Mouse (Mus musculus): Measurements from ENCODE around the gene Olfr571. TPM values are rescaled to one million over a fixed set of nuclear protein-coding genes. Genes with fewer than 3 reads are reported as not detected.

Gene Olfr571
- 0.08 and 0.09 TPM in 2 replicates for polyA plus RNA-seq (2015; fragmentation: Nextera tagmentation; extraction: Ambion mirVana)

GRCm38 (mm10) chr7:102917032-102917875 lies at the start of gene Olfr571:
Gene Olfr571 (minus strand): TSS chr7:102917536.
- ATAC-seq (ENCODE audit: insufficient number of reproducible peaks, low FRiP score, low TSS enrichment, low read depth): no peak
- no peak within 1 kb of the TSS for H3K4me3 ChIP-seq (replicated peaks)
- 57% methylated on average over 4 of the region's 4 CpGs for WGBS

DNA sequence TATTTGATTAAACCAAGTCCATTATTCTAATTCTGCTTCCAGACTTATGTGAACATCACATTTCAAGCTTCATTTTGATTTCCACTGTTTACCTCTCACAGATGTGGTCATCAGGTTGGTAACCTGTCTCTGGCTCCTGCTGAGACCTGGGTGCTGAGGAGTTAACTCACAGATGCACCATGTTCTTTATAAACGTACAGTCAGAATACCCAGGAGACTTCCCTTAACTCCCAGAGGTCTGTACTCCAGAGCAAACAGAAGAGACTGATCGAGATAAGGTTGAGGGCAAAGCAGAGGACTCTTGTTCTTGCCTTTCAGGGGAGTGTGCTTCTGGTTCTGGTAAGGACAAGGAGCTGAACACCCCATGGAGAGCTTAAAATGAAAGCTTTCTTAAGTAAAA lies 45.0 kb upstream of the Olfr571 start, which contains the start of gene Olfr576:
Olfr576 (plus strand) TSS at position 301 of the 400 bp plus-strand sequence.
- no peak within 1 kb of the TSS for H3K9ac ChIP-seq
- WGBS: 38% methylated on average over 2 of the region's 2 CpGs
- no peaks in the 10 kb centered on the region for H3K9me3 ChIP-seq (replicated peaks)
- no peak within 1 kb of the TSS for H3K4me3 ChIP-seq (replicated peaks)
- H3K27me3 ChIP-seq: no peaks in the 10 kb centered on the region
- ATAC-seq (ENCODE audit: insufficient number of reproducible peaks, low FRiP score, low TSS enrichment, low read depth): no peak
- no peaks in the 10 kb centered on the region for H3K36me3 ChIP-seq
- H3K4me1 ChIP-seq: no peaks in the 10 kb centered on the region
- no peak within 1 kb of the TSS for H3K4me2 ChIP-seq (replicated peaks)
- H3K27ac ChIP-seq (replicated peaks): no peak within 1 kb of the TSS

More at GRCm38 (mm10) chr7:102917032-102917875, at the start of gene Olfr571:
- H3K9ac ChIP-seq: no peak within 1 kb of the TSS
- H3K9me3 ChIP-seq (replicated peaks): no peaks in the 10 kb centered on the region
- no peaks in the 10 kb centered on the region for H3K4me1 ChIP-seq
- H3K4me2 ChIP-seq (replicated peaks): no peak within 1 kb of the TSS
- no peak within 1 kb of the TSS for H3K27ac ChIP-seq (replicated peaks)
- H3K36me3 ChIP-seq: no peaks in the 10 kb centered on the region
- no peaks in the 10 kb centered on the region for H3K27me3 ChIP-seq

DNA sequence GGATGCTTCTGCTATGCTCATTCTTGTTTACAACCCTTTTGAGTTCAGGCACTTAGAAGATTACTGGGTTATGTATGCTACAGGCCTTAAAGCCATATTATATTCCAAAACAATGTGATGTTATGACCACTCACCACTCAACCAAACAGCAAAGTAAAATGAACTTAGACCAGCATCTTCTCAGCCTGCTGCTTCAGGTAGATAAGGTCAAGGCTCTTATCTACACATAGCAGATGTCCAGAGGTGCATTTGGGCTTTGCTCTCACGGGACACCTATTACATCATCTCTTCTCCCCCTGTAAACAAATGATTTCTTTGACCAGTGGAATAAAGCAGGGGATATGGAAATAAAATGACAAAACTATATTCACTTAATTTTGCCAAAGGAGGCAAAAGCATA lies 41.3 kb upstream of the Olfr571 start, which contains the start of gene Olfr575:
Olfr575 (minus strand) TSS at position 183 of the 400 bp plus-strand sequence.
- Histone ChIP-seq H3K4me2 (replicated peaks) (no peak within 1 kb of the TSS), H3K9ac (no peak within 1 kb of the TSS), H3K4me3 (replicated peaks) (no peak within 1 kb of the TSS), H3K36me3 (no peaks in the 10 kb centered on the region), H3K9me3 (replicated peaks) (no peaks in the 10 kb centered on the region), H3K27ac (replicated peaks) (no peak within 1 kb of the TSS), H3K4me1 (no peaks in the 10 kb centered on the region), H3K27me3 (no peaks in the 10 kb centered on the region)
- ATAC-seq (ENCODE audit: insufficient number of reproducible peaks, low FRiP score, low TSS enrichment, low read depth): no peak
- 58% methylated on average over 1 of the region's 1 CpGs for WGBS

DNA sequence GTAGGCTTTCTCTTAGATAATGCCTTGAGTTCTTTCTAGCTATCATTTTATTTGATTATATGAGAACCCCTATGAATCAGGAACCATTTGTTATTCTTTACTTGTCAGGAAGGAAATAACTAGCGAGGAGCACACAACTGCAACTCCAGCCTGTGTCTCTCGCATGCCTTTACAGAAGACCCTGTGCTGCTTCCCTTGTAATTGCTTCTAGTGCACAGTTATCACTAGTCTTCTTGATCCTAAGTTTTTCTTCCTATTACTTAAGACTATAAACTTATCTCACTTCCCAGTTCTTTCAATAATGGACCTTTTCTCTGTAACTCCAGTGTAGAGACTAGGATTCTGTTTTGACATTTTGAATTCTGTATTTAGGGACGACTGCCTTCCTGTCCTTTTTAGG lies 40.8 kb upstream of the Olfr571 start:
- no peaks in the 10 kb centered on the region for H3K36me3 ChIP-seq
- no peaks in the 10 kb centered on the region for H3K9me3 ChIP-seq (replicated peaks)
- no peak overlapping the region for H3K27ac ChIP-seq (replicated peaks)
- H3K4me3 ChIP-seq (replicated peaks): no peak overlapping the region
- ATAC-seq (ENCODE audit: insufficient number of reproducible peaks, low FRiP score, low TSS enrichment, low read depth): no peak
- no peak overlapping the region for H3K9ac ChIP-seq
- 73% methylated on average over 3 of the region's 3 CpGs for whole genome bisulfite sequencing
- H3K27me3 ChIP-seq: no peaks in the 10 kb centered on the region
- H3K4me2 ChIP-seq (replicated peaks): no peak overlapping the region
- no peaks in the 10 kb centered on the region for H3K4me1 ChIP-seq

- Histone ChIP-seq H3K9me3 (replicated peaks) (no peaks in the 10 kb centered on the region), H3K27ac (replicated peaks) (no peak overlapping the region), H3K27me3 (no peaks in the 10 kb centered on the region), H3K4me3 (replicated peaks) (no peak overlapping the region), H3K4me1 (no peaks in the 10 kb centered on the region), H3K36me3 (no peaks in the 10 kb centered on the region), H3K4me2 (replicated peaks) (no peak overlapping the region), H3K9ac (no peak overlapping the region)
- 50% methylated on average over 1 of the region's 1 CpGs for WGBS
- no peak for ATAC-seq (ENCODE audit: insufficient number of reproducible peaks, low FRiP score, low TSS enrichment, low read depth)
Measured at GRCm38 (mm10) chr7:102950732-102951131, 33.4 kb upstream of the Olfr571 start.

DNA sequence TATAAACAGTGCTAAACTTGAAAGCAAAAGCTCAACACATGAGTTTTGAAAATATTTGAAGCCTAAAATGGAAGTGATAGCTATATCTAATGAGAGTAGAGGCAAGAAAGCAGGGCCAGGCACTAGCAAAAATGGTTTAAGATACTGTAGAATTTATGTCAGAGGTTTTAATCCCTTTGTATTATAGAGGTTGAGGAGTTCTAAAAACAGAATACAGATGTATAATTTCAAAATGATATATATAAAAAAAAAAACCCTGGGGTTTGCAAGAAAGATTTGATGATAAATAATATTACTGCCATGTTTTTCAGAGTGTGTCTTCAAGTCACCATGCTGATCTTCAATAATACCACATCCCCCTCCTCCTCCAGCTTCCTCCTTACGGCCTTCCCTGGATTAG lies 30.8 kb upstream of the Olfr571 start, which contains the start of gene Olfr574:
Olfr574 (plus strand) TSS at position 301 of the 400 bp plus-strand sequence.
- no peaks in the 10 kb centered on the region for H3K4me1 ChIP-seq
- H3K36me3 ChIP-seq: no peaks in the 10 kb centered on the region
- no peaks in the 10 kb centered on the region for H3K27me3 ChIP-seq
- H3K4me2 ChIP-seq (replicated peaks): no peak within 1 kb of the TSS
- H3K9me3 ChIP-seq (replicated peaks): no peaks in the 10 kb centered on the region
- no peak for ATAC-seq (ENCODE audit: insufficient number of reproducible peaks, low FRiP score, low TSS enrichment, low read depth)
- H3K27ac ChIP-seq (replicated peaks): no peak within 1 kb of the TSS
- H3K4me3 ChIP-seq (replicated peaks): no peak within 1 kb of the TSS
- WGBS: 89% methylated on average over 1 of the region's 1 CpGs
- no peak within 1 kb of the TSS for H3K9ac ChIP-seq

DNA sequence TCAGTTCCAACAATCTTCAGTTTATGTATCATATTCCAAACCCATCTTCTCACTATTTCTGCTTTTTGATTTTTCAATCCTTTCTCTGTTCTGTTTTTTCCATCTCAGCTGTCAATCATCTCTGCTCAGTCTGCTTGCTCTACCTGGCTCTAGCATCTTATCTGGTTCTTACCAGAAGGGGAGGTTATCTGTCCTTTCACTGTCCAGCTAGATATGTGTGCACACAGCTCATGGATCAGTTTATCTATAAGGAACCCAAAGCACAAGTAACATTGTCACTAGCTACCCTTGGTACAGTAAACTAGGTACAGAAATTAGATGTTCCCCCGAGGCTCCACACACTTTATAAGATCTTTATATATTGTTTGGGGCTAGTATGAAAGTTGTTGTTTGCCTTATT lies 26.1 kb upstream of the Olfr571 start:
- Histone ChIP-seq H3K4me1 (no peaks in the 10 kb centered on the region), H3K4me2 (replicated peaks) (no peak overlapping the region), H3K27me3 (no peaks in the 10 kb centered on the region), H3K9ac (no peak overlapping the region), H3K36me3 (no peaks in the 10 kb centered on the region), H3K9me3 (replicated peaks) (no peaks in the 10 kb centered on the region), H3K27ac (replicated peaks) (no peak overlapping the region), H3K4me3 (replicated peaks) (no peak overlapping the region)
- no peak for ATAC-seq (ENCODE audit: insufficient number of reproducible peaks, low FRiP score, low TSS enrichment, low read depth)
- WGBS: 86% methylated on average over 1 of the region's 1 CpGs

GRCm38 (mm10) chr7:102942475-102942874 lies 25.1 kb upstream of the Olfr571 start, which contains the start of gene Olfr573-ps1:
Gene Olfr573-ps1 (minus strand): TSS chr7:102942575.
- no peak within 1 kb of the TSS for H3K4me3 ChIP-seq (replicated peaks)
- ATAC-seq (ENCODE audit: insufficient number of reproducible peaks, low FRiP score, low TSS enrichment, low read depth): no peak
- no peak within 1 kb of the TSS for H3K9ac ChIP-seq
- WGBS: 84% methylated on average over 2 of the region's 2 CpGs
- H3K27me3 ChIP-seq: no peaks in the 10 kb centered on the region
- H3K4me2 ChIP-seq (replicated peaks): no peak within 1 kb of the TSS
- H3K9me3 ChIP-seq (replicated peaks): no peaks in the 10 kb centered on the region
- no peak within 1 kb of the TSS for H3K27ac ChIP-seq (replicated peaks)
- no peaks in the 10 kb centered on the region for H3K36me3 ChIP-seq
- no peaks in the 10 kb centered on the region for H3K4me1 ChIP-seq

GRCm38 (mm10) chr7:102927105-102927504 lies 9.8 kb upstream of the Olfr571 start:
- Histone ChIP-seq H3K27ac (replicated peaks) (no peak overlapping the region), H3K27me3 (no peaks in the 10 kb centered on the region), H3K9me3 (replicated peaks) (no peaks in the 10 kb centered on the region), H3K9ac (no peak overlapping the region), H3K4me2 (replicated peaks) (no peak overlapping the region), H3K36me3 (no peaks in the 10 kb centered on the region), H3K4me1 (no peaks in the 10 kb centered on the region), H3K4me3 (replicated peaks) (no peak overlapping the region)
- WGBS: 66% methylated on average over 3 of the region's 3 CpGs
- ATAC-seq (ENCODE audit: insufficient number of reproducible peaks, low FRiP score, low TSS enrichment, low read depth): no peak

GRCm38 (mm10) chr7:102924109-102924508 lies 6.8 kb upstream of the Olfr571 start, which contains the start of gene Olfr572:
Gene Olfr572 (plus strand): TSS chr7:102924409.
- Histone ChIP-seq H3K27ac (replicated peaks) (no peak within 1 kb of the TSS), H3K27me3 (no peaks in the 10 kb centered on the region), H3K9ac (no peak within 1 kb of the TSS), H3K4me1 (no peaks in the 10 kb centered on the region), H3K36me3 (no peaks in the 10 kb centered on the region), H3K4me3 (replicated peaks) (no peak within 1 kb of the TSS), H3K9me3 (replicated peaks) (no peaks in the 10 kb centered on the region), H3K4me2 (replicated peaks) (no peak within 1 kb of the TSS)
- 45% methylated on average over 1 of the region's 1 CpGs for WGBS
- no peak for ATAC-seq (ENCODE audit: insufficient number of reproducible peaks, low FRiP score, low TSS enrichment, low read depth)

DNA sequence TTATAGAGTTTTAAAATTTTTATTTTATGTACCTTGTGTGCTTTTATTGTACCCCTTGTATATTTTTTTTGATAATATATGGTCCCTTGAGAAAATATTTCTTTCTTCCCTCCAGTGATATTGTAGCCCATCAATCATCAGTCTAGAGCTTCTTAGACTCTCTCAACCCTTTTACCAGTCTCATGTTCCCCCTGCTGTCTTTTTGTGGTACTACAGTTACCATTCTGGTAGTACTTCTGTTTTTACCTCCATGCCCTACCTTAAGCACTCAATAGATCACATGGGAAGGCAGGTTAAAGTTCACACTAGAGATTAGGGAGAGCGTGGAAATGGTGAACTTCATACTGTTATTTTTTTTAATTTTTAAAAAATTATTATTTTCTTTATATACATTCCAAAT lies 2.3 kb upstream of the Olfr571 start:
- no peaks in the 10 kb centered on the region for H3K27me3 ChIP-seq
- no peak overlapping the region for H3K27ac ChIP-seq (replicated peaks)
- H3K4me1 ChIP-seq: no peaks in the 10 kb centered on the region
- no peaks in the 10 kb centered on the region for H3K9me3 ChIP-seq (replicated peaks)
- ATAC-seq (ENCODE audit: insufficient number of reproducible peaks, low FRiP score, low TSS enrichment, low read depth): no peak
- no peak overlapping the region for H3K9ac ChIP-seq
- H3K4me3 ChIP-seq (replicated peaks): no peak overlapping the region
- WGBS: 19% methylated on average over 1 of the region's 1 CpGs
- H3K4me2 ChIP-seq (replicated peaks): no peak overlapping the region
- no peaks in the 10 kb centered on the region for H3K36me3 ChIP-seq

Data from embryonic facial prominence, embryonic 15.5 days (tissue).